Mouse (Mus musculus): ENCODE data around the gene Slc29a3.

GRCm38 (mm10) chr10:60686641-60686975 lies 66.0 kb downstream of the Slc29a3 start:
- TF ChIP-seq CTCF (IDR thresholded peaks at IDR 0.05; ENCODE audit: borderline replicate concordance, insufficient read depth, low read depth, low read length) (no peak), POLR2A (IDR thresholded peaks at IDR 0.05; ENCODE audit: borderline replicate concordance, insufficient read depth, low read length) (no peak)
